Mouse (Mus musculus): ENCODE results near the gene Sf3b3.
A peak's percentile ranks its signal among the peaks of the same experiment; 100 is the strongest.
"Not testable (repeated sequence)": the region's sequence is repeated elsewhere in the genome, so short reads cannot be mapped to it uniquely, and the experiment has no call there.

Gene Sf3b3

GRCm38 (mm10) chr8:110846405-110847170 is at the start of gene Sf3b3, which contains the start of gene Cog4:
Gene Sf3b3 (minus strand): TSS chr8:110846787.
Gene Cog4 (plus strand): TSS chr8:110846600.
- DNase-seq (ENCODE audit: low spot score): peak; percentile 82

GRCm38 (mm10) chr8:110895812-110896211 is 49.2 kb upstream of the Sf3b3 start:
- DNase-seq (ENCODE audit: low spot score): no peak

- DNase-seq (ENCODE audit: low spot score): no peak
Observed at GRCm38 (mm10) chr8:110895254-110895653, 48.7 kb upstream of the Sf3b3 start.

GRCm38 (mm10) chr8:110894851-110895250 is 48.3 kb upstream of the Sf3b3 start:
- no peak for DNase-seq (ENCODE audit: low spot score)

- no peak for DNase-seq (ENCODE audit: low spot score)
Observed at GRCm38 (mm10) chr8:110892913-110893312, 46.3 kb upstream of the Sf3b3 start.

- DNase-seq (ENCODE audit: low spot score): no peak
Observed at GRCm38 (mm10) chr8:110892040-110892439, 45.5 kb upstream of the Sf3b3 start.

- no peak for DNase-seq (ENCODE audit: low spot score)
Observed at GRCm38 (mm10) chr8:110889904-110890470, 43.4 kb upstream of the Sf3b3 start.

DNA sequence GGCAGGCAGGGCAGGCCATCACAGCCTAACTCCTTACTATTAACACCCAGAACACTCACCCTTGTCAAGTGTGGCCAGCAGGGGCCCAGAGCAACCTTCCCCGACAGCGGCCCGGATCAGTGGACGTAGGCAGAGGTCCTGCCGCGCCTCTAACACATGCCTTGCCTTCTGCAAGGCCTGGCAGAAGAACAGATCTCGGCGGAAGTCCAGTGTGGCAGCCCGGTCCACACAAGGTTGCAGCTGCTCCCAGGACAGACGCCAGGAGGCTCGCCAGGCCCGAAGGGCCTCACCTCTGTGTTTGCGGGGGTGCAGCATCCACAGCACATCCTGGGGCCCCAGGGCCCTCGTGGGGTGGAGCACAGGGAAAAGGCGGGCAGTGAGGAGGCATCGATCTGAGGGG is 42.3 kb upstream of the Sf3b3 start:
- no peak for DNase-seq (ENCODE audit: low spot score)

DNA sequence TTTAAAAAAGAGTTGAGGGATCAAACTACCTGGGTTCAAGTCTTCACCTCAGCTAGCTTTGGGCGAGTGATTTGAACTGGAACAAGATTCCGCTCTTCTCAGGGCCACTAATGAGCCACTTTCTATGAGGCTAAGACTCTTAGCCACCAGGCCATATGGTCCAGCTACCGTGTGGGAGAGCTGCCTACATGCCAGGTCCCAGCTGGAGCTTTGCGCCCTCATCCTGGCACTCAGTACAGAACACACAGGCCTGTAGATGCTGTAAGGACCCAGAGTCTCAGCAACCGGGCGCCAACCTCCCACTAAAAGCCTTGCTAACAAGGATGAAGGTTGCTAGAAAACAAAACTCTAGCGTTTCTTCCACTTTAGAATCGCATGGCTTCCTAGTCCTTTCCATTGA is 41.9 kb upstream of the Sf3b3 start:
- no peak for DNase-seq (ENCODE audit: low spot score)

DNA sequence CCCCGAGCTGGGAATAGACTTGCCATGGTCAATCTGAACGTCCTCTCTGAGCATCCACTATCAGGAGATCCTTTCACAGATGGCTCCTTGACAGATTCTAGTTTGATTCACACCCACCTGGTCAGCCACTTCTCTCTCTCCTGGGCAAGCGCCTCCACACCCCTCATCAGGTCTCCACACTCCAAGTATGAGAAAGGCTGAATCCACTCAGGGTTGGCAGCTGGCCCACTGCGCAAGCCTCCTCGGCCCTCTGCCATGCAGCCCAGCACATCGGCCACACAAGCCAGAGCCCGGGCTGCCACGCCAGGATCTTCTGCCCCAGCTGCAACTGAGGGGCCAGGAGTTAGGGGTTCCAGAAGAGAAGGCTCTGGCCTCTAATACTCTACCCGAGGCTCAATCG is 41.0 kb upstream of the Sf3b3 start:
- DNase-seq (ENCODE audit: low spot score): no peak

GRCm38 (mm10) chr8:110886634-110887033 is 40.0 kb upstream of the Sf3b3 start:
- no peak for DNase-seq (ENCODE audit: low spot score)

DNA sequence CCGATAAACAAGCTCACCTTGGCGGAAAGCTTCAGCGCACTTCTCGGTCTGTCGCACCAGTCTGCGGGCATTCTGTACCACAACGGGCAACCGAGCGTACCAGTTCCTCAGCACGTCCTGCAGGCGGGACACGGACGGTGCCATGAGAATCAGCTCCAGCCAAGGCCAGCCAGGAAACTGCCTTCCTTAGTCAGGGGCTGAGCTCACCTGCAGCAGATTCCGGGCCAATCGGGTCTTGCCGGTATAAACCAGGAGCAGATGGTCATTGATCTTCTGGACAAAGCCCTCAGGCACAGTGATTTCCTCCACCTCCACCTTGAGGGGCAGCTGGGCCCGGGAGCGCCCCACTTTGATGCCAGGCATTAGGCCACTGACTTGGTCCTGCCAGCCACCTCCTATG is 37.2 kb upstream of the Sf3b3 start:
- DNase-seq (ENCODE audit: low spot score): no peak

GRCm38 (mm10) chr8:110881741-110882310 is 35.2 kb upstream of the Sf3b3 start:
- DNase-seq (ENCODE audit: low spot score): no peak

- DNase-seq (ENCODE audit: low spot score): no peak
Observed at GRCm38 (mm10) chr8:110877862-110878261, 31.3 kb upstream of the Sf3b3 start.

DNA sequence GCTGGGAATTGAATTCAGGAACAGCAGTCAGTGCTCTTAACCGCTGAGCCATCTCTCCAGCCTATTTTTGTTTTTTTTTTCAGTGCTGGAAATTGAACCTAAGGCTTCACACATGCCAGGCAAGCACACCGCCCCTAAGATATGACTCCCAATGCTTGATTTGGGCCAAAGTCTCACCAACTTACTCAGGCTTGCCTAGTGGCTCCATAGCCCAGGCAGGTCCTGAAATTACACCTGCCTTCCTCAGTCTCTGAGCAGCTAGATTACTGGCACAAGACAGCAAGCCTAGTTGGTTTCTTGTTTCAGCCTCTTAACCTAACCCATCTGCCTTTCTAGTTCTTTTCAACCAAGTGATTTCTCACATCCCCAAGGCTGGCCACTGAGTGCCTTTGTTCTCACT is 23.9 kb upstream of the Sf3b3 start:
- no peak for DNase-seq (ENCODE audit: low spot score)

GRCm38 (mm10) chr8:110861347-110862025 is 14.9 kb upstream of the Sf3b3 start:
- DNase-seq (ENCODE audit: low spot score): not testable (repeated sequence)

GRCm38 (mm10) chr8:110859651-110860501 is 13.3 kb upstream of the Sf3b3 start:
- no peak for DNase-seq (ENCODE audit: low spot score)

- no peak for DNase-seq (ENCODE audit: low spot score)
Observed at GRCm38 (mm10) chr8:110856760-110857461, 10.3 kb upstream of the Sf3b3 start.

GRCm38 (mm10) chr8:110856073-110856472 is 9.5 kb upstream of the Sf3b3 start:
- not testable (repeated sequence) for DNase-seq (ENCODE audit: low spot score)

- no peak for DNase-seq (ENCODE audit: low spot score)
Observed at GRCm38 (mm10) chr8:110851186-110851585, 4.6 kb upstream of the Sf3b3 start.

Measured in urinary bladder, postnatal 25 days (tissue).